Mouse (Mus musculus) heart, embryonic 13.5 days (tissue): Measurements from ENCODE around the gene Mlh3. TPM values are rescaled to one million over a fixed set of nuclear protein-coding genes. Genes with fewer than 3 reads are reported as not detected.

Source experiments
- ATAC-seq: fragments of 200-750 bp; cut with Nextera tagmentation; 2 replicates; pipeline ENCODE4 v1.8.0; 2017; ENCODE audit warnings: moderate TSS enrichment; ENCODE audit not compliant: insufficient number of reproducible peaks, low FRiP score, low TSS enrichment; ENCODE audit errors: extremely low read depth
- H3K27ac ChIP-seq: fragments of 300-500 bp; sonication (generic); replicated peaks from 2 replicates; pipeline ENCODE4 v1.5.1; 2015; ENCODE audit warnings: moderate library complexity, mild to moderate bottlenecking, inconsistent platforms
- H3K27me3 ChIP-seq: fragments of 300-500 bp; sonication (generic); replicated peaks from 2 replicates; pipeline ENCODE4 v1.6.1; 2015; ENCODE audit warnings: mild to moderate bottlenecking, inconsistent platforms
- H3K36me3 ChIP-seq: fragments of 300-500 bp; sonication (generic); 2 replicates; pipeline ENCODE4 v1.6.1; 2015; ENCODE audit warnings: mild to moderate bottlenecking, inconsistent platforms
- H3K4me1 ChIP-seq: fragments of 300-500 bp; sonication (generic); 2 replicates; pipeline ENCODE4 v1.6.1; 2015; ENCODE audit warnings: inconsistent platforms
- H3K4me2 ChIP-seq: fragments of 300-500 bp; sonication (generic); 2 replicates; pipeline ENCODE4 v1.6.1; 2015; ENCODE audit warnings: inconsistent platforms, mild to moderate bottlenecking, moderate library complexity
- H3K4me3 ChIP-seq: fragments of 300-500 bp; sonication (generic); 2 replicates; pipeline ENCODE4 v1.5.1; 2015; ENCODE audit warnings: moderate library complexity, mild to moderate bottlenecking, inconsistent platforms
- H3K9ac ChIP-seq: fragments of 300-500 bp; sonication (generic); 2 replicates; pipeline ENCODE4 v1.6.1; 2015; ENCODE audit warnings: inconsistent platforms, mild to moderate bottlenecking, moderate library complexity
- H3K9me3 ChIP-seq: fragments of 300-500 bp; sonication (generic); 2 replicates; pipeline ENCODE4 v1.6.1; 2016; ENCODE audit warnings: inconsistent platforms
- WGBS: fragments of 180-500 bp; shearing (Covaris S2); methylation state at CpG from one replicate; pipeline ENCODE4 v1.1.7; 2015; ENCODE audit warnings: mixed read lengths; 5-methylcytosine and 5-hydroxymethylcytosine counted together
- polyA plus RNA-seq: library from polyadenylated mRNA; unstranded; fragments of >200 nt; fragmentation: Nextera tagmentation; extraction: Ambion mirVana; gene quantifications from 2 replicates; pipeline ENCODE4 v1.2.1, GENCODE M21; 2015

Mlh3 gene
- polyA plus RNA-seq, 1 experiment from 2014 or later = 5.0 TPM

DNA sequence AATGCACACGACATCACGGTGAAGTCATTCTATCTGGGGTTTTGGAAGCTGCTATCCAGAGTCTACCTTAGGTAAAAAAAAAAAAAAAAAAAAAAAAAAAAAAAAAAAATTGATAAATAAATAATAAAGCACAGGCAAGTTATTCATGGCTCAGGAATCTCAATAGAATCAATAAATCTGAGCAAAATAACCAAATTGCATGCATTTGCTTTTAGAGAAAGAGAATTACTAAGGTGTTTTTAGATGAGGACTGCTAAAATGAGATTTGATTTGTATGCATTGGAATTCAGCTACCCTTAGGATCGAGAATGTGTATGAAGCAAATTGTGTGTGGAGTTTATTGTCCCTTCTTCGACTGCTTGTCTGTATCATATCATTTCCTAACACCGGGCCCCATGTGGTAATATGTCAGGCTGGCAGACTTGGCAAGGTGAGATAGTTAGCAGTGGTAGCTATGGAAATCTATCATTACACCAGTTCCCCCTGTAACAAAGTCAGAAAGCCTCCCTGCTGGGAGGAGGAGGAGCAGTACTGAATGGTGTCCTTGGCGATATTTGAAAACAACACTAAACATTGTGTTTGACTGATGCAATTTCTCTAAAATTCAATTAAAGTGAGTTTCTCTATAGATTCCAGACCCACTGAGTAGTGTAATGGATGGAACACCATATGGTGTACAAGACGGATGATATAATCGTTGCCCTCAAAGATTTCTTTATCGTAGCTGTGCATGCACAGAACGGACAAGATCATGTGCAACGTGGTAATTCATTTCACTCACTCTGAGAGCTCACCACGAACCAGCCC lies 10.6 kb upstream of the Mlh3 start:
- Histone ChIP-seq H3K4me3 (peak overlapping the region; percentile 83), H3K9me3 (no peaks in the 10 kb centered on the region), H3K27me3 (no peaks in the 10 kb centered on the region), H3K36me3 (peaks cover 8% of the 10 kb centered on the region; the same call in 1 of the 2 replicates), H3K4me1 (peaks cover 9% of the 10 kb centered on the region), H3K27ac (no peak overlapping the region), H3K9ac (no peak overlapping the region), H3K4me2 (peak overlapping the region; percentile 91)
- ATAC-seq = no peak
- WGBS = 65% methylated on average over 12 of the region's 12 CpGs

DNA sequence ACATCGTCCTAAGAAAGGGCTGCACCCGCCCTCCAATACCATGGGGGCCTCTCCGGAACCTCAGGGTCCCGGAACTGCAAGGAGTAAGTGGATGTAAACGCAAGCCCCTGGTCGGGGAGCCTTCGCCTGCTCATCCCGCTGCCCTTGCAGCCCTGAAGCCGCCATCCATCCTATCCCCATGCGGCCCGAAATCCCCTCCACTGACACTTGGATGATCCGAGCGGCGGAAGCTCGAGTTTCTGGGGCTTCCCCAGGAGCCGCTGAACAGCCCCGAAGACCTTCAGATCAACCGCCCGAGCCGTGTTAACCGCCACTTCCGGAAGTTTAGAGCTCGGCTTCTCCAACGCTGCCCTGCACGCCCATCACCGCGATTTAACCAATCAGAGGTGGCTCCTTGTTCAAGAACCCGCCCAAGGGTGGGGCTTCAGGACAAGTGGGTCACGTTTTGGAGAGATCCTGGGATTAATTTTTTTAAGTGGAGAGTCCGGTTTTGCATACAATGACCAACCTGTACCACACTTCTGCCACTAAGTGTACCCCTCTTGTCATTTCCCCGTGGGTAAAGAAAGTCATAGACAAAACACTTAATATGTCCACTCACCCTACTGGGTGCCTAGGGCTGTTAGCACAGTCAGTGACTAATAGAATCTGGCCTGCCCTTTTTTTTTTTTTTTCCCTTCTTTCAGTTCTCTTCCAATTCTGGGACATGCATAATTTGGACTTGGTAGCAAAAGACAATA lies 9.9 kb upstream of the Mlh3 start:
- peak overlapping the region; percentile 83 for H3K4me3 ChIP-seq
- under 1% methylated on average over 31 of the region's 31 CpGs for WGBS
- peak; percentile 94 for ATAC-seq
- no peaks in the 10 kb centered on the region for H3K9me3 ChIP-seq
- peaks cover 9% of the 10 kb centered on the region for H3K4me1 ChIP-seq
- peaks cover 16% of the 10 kb centered on the region for H3K36me3 ChIP-seq
- peak overlapping the region; percentile 94 for H3K9ac ChIP-seq
- H3K27me3 ChIP-seq = no peaks in the 10 kb centered on the region
- peak overlapping the region; percentile 91 for H3K4me2 ChIP-seq
- H3K27ac ChIP-seq = peak overlapping the region; percentile 77

GRCm38 (mm10) chr12:85279396-85280080 lies 9.1 kb upstream of the Mlh3 start:
- H3K4me1 ChIP-seq = peaks cover 9% of the 10 kb centered on the region
- H3K4me3 ChIP-seq = peak overlapping the region; percentile 83
- H3K9ac ChIP-seq = peak overlapping the region; percentile 94
- WGBS = 5% methylated on average over 10 of the region's 10 CpGs
- H3K27ac ChIP-seq = peak overlapping the region; percentile 77
- H3K9me3 ChIP-seq = no peaks in the 10 kb centered on the region
- H3K27me3 ChIP-seq = no peaks in the 10 kb centered on the region
- H3K4me2 ChIP-seq = peak overlapping the region; percentile 91
- no peak for ATAC-seq
- peaks cover 23% of the 10 kb centered on the region for H3K36me3 ChIP-seq

- Histone ChIP-seq H3K9me3 (no peaks in the 10 kb centered on the region), H3K9ac (no peak overlapping the region), H3K27me3 (no peaks in the 10 kb centered on the region), H3K4me1 (peaks cover 9% of the 10 kb centered on the region), H3K4me3 (no peak overlapping the region), H3K36me3 (peaks cover 29% of the 10 kb centered on the region), H3K4me2 (no peak overlapping the region), H3K27ac (no peak overlapping the region)
- WGBS = 87% methylated on average over 10 of the region's 10 CpGs
- ATAC-seq = no peak
These were observed 8.5 kb upstream of the Mlh3 start for GRCm38 (mm10) chr12:85278919-85279318.

DNA sequence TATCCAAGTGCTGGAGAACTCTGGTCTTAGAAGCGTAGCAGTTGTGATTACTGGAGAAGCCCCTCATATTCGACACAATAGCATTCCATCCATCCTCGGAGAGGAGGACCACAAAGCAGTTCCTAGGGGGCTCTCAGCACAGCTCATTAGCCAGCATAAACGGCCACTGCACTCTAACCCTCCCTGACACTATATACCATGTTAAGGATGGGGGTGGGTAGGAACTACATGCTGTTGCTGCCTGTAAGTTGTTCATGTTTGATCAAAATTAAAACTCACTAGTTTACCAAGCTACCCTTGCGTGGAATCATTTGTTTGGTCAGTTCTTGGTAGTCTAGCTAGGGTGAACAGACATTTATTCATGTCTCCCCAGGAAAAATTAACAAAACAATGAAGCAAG lies 5.9 kb upstream of the Mlh3 start:
- Histone ChIP-seq H3K4me2 (no peak overlapping the region), H3K4me1 (peaks cover 9% of the 10 kb centered on the region), H3K9ac (no peak overlapping the region), H3K4me3 (no peak overlapping the region), H3K36me3 (peaks cover 29% of the 10 kb centered on the region), H3K9me3 (no peaks in the 10 kb centered on the region), H3K27ac (no peak overlapping the region), H3K27me3 (no peaks in the 10 kb centered on the region)
- ATAC-seq = no peak
- WGBS = 79% methylated on average over 5 of the region's 5 CpGs

DNA sequence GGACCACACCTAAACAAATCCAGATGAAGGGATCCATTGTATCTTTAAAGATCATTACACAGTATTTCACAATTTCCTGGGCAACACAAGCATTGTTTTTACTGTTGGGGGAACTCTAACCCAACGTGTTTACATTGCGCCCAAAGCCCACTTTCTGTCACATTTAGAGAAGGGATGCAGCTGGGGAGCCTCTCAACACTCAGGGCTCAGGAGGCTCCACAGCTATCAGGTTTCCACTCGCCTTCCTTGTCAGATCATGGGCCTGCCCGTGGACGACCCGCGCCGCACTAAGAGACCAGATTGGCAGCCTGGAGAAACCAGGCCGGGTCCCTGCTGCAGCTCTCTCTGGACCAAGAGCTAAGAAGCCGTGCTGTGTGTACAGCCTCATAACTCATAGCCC lies 3.1 kb upstream of the Mlh3 start:
- Histone ChIP-seq H3K36me3 (peaks cover 34% of the 10 kb centered on the region), H3K4me1 (peaks cover 4% of the 10 kb centered on the region), H3K4me2 (no peak overlapping the region), H3K4me3 (no peak overlapping the region), H3K27me3 (no peaks in the 10 kb centered on the region), H3K9me3 (no peaks in the 10 kb centered on the region), H3K9ac (0 out of 2 replicates have a peak overlapping the region, but pooled peaks have one; percentile 30), H3K27ac (no peak overlapping the region)
- 48% methylated on average over 10 of the region's 10 CpGs for WGBS
- no peak for ATAC-seq

DNA sequence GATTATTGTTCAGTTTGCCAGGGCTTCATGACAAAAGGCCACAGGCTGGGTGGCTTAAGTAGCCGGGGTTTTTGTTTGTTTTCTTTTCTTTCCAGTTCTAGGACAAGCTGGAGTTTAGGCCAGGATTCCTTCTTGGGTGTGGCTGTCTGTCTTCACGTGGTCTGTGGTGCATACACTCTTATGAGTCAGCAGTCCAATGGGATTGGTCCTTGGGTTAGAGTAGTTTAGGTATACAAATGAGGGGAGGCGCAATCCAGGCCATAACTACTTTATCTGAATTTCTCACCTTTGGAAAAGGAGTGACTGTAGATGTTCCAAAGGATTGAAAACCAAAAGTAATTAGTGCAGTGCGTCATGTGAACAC lies 1.4 kb upstream of the Mlh3 start:
- Histone ChIP-seq H3K36me3 (peaks cover 39% of the 10 kb centered on the region), H3K27me3 (no peaks in the 10 kb centered on the region), H3K9ac (no peak overlapping the region), H3K27ac (no peak overlapping the region), H3K4me2 (no peak overlapping the region), H3K9me3 (no peaks in the 10 kb centered on the region), H3K4me1 (peaks cover 4% of the 10 kb centered on the region), H3K4me3 (no peak overlapping the region)
- ATAC-seq = no peak
- 62% methylated on average over 4 of the region's 4 CpGs for WGBS

- Histone ChIP-seq H3K4me1 (peaks cover 4% of the 10 kb centered on the region), H3K9me3 (no peaks in the 10 kb centered on the region), H3K36me3 (peaks cover 38% of the 10 kb centered on the region), H3K4me3 (no peak overlapping the region), H3K4me2 (peak overlapping the region; percentile 66; the same call in 1 of the 2 replicates), H3K27me3 (no peaks in the 10 kb centered on the region), H3K27ac (no peak overlapping the region), H3K9ac (no peak overlapping the region)
- ATAC-seq = no peak
- WGBS = 68% methylated on average over 7 of the region's 7 CpGs
These were observed 888 bp upstream of the Mlh3 start for GRCm38 (mm10) chr12:85271132-85271842.

DNA sequence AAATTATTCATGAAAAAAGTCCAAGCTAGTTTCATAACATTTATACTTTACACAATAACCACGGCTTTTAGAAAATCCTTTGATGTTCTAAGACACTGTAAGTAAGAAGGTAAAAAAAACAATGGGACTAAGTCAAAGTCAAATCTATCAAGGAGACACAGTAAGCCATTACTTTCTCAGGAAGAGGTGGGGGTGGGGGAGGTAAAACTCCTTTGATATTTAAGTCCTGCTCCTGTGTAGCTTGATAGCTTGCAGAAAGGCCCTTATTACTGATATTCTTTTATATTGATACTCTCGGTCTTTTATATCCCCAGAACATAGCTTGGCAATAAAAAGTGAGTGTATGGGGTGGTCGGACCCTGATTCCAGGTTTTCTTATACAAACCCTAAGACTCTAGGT lies 578 bp downstream of the Mlh3 start:
- peak overlapping the region; percentile 64 for H3K4me3 ChIP-seq
- ATAC-seq = no peak
- H3K27me3 ChIP-seq = no peaks in the 10 kb centered on the region
- peaks cover 23% of the 10 kb centered on the region for H3K36me3 ChIP-seq
- peaks cover 10% of the 10 kb centered on the region for H3K4me1 ChIP-seq
- H3K9ac ChIP-seq = peak overlapping the region; percentile 77
- peak overlapping the region; percentile 51 for H3K27ac ChIP-seq
- 51% methylated on average over 3 of the region's 3 CpGs for WGBS
- H3K9me3 ChIP-seq = no peaks in the 10 kb centered on the region
- H3K4me2 ChIP-seq = peak overlapping the region; percentile 66

DNA sequence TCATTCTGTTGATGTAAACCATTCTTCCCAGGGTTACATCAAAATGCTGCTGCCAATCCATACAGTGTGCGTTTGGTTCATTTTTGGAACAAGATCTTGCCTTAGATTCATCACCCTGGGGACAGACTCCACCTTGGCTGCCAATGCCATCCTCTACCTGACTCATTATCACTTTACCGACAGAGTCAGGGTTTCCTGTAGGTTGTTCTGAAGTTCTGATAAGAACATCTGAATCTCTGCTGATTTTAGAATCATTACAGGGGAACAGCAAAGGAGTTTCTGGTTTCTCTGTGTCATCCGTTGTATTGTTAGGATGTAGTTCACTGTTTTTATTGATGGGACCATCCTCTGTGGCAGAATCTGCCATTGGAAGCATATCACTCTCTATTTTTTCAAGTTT lies 4.2 kb downstream of the Mlh3 start:
- H3K4me3 ChIP-seq = no peak overlapping the region
- no peaks in the 10 kb centered on the region for H3K9me3 ChIP-seq
- no peak overlapping the region for H3K9ac ChIP-seq
- peaks cover 15% of the 10 kb centered on the region; the same call in 1 of the 2 replicates for H3K36me3 ChIP-seq
- peaks cover 13% of the 10 kb centered on the region for H3K4me1 ChIP-seq
- no peak overlapping the region for H3K4me2 ChIP-seq
- ATAC-seq = no peak
- H3K27me3 ChIP-seq = no peaks in the 10 kb centered on the region
- H3K27ac ChIP-seq = no peak overlapping the region
- 79% methylated on average over 3 of the region's 3 CpGs for WGBS

- no peak for ATAC-seq
- Histone ChIP-seq H3K9ac (no peak overlapping the region), H3K9me3 (no peaks in the 10 kb centered on the region), H3K36me3 (peaks cover 23% of the 10 kb centered on the region; the same call in 1 of the 2 replicates), H3K4me1 (peaks cover 12% of the 10 kb centered on the region), H3K4me3 (no peak overlapping the region), H3K27ac (no peak overlapping the region), H3K27me3 (no peaks in the 10 kb centered on the region), H3K4me2 (no peak overlapping the region)
- 46% methylated on average over 7 of the region's 7 CpGs for WGBS
These were observed 5.5 kb downstream of the Mlh3 start for GRCm38 (mm10) chr12:85264940-85265339.
